Mouse (Mus musculus) cortical plate, adult 2 months (tissue): ENCODE data around the gene Flcn. TPM values are rescaled to one million over a fixed set of nuclear protein-coding genes. Genes with fewer than 3 reads are reported as not detected.
A peak's percentile ranks its signal among the peaks of the same experiment; 100 is the strongest.

ENCODE experiments used
- H3K27ac ChIP-seq: fragments of 200-500 bp; 2 replicates; pipeline ENCODE4 v1.5.1; 2012; ENCODE audit warnings: low read length, control low read depth, inconsistent platforms; ENCODE audit not compliant: insufficient read depth
- H3K4me1 ChIP-seq: fragments of 200-500 bp; 2 replicates; pipeline ENCODE4 v1.6.1; 2011; ENCODE audit warnings: low read length; ENCODE audit not compliant: control insufficient read depth, insufficient read depth
- H3K4me3 ChIP-seq: fragments of 200-500 bp; 2 replicates; pipeline ENCODE4 v1.5.1; 2011; ENCODE audit warnings: mild to moderate bottlenecking, low read length, control low read depth; ENCODE audit not compliant: insufficient read depth
- CTCF ChIP-seq: fragments of 200-500 bp; IDR thresholded peaks from 2 replicates; pipeline ENCODE4 v1.5.1; 2011; ENCODE audit warnings: mild to moderate bottlenecking, control low read depth, low read length; ENCODE audit not compliant: insufficient read depth; ENCODE audit errors: extremely low read depth
- POLR2A ChIP-seq: fragments of 200-500 bp; IDR thresholded peaks from 2 replicates; pipeline ENCODE4 v1.6.1; 2011; ENCODE audit warnings: mild to moderate bottlenecking, low read length, control low read depth; ENCODE audit not compliant: insufficient read depth; ENCODE audit errors: extremely low read depth
- polyA plus RNA-seq: library from polyadenylated mRNA; depleted of rRNA; stranded (reverse); fragments of >200 nt; gene quantifications from 2 replicates; pipeline ENCODE4 v1.2.3, GENCODE M21; 2012

The Flcn gene
- polyA plus RNA-seq, 1 experiment, result 51.6 TPM

- no peaks in the 10 kb centered on the region for H3K4me1 ChIP-seq
- H3K4me3 ChIP-seq, result no peak overlapping the region
- no peak for TF ChIP-seq POLR2A
- no peak for TF ChIP-seq CTCF
- H3K27ac ChIP-seq, result no peak overlapping the region
Measured at GRCm38 (mm10) chr11:59772291-59772690, 37.5 kb downstream of the Flcn start.

GRCm38 (mm10) chr11:59770753-59771152, 39.1 kb downstream of the Flcn start:
- no peak overlapping the region for H3K4me3 ChIP-seq
- H3K4me1 ChIP-seq, result no peaks in the 10 kb centered on the region
- TF ChIP-seq CTCF, result no peak
- no peak for TF ChIP-seq POLR2A
- no peak overlapping the region for H3K27ac ChIP-seq

GRCm38 (mm10) chr11:59769738-59770137, 40.1 kb downstream of the Flcn start:
- Histone ChIP-seq H3K4me3 (no peak overlapping the region), H3K4me1 (no peaks in the 10 kb centered on the region), H3K27ac (no peak overlapping the region)
- no peak for TF ChIP-seq POLR2A
- no peak for TF ChIP-seq CTCF

DNA sequence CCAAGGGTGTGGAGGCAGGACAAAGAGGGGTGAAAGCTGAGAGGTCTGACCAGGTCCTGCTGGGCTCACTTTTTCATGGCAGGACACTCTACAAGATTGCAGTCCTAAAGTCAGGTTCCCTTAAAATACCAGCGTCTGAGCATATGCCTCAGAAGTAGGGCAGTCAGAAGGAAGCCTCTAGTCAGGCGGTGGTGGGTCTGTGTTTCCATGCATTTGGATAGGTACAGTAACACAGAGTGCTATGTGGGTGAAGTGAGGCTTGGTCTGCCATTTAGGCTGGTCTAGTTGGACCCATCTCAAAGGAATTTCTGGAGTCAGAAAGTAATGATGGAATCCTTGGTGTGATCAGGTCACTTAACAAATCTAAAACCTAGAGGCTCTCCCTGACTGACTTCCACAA, 40.5 kb downstream of the Flcn start:
- Histone ChIP-seq H3K27ac (no peak overlapping the region), H3K4me1 (no peaks in the 10 kb centered on the region), H3K4me3 (no peak overlapping the region)
- TF ChIP-seq CTCF, result no peak
- TF ChIP-seq POLR2A, result no peak

DNA sequence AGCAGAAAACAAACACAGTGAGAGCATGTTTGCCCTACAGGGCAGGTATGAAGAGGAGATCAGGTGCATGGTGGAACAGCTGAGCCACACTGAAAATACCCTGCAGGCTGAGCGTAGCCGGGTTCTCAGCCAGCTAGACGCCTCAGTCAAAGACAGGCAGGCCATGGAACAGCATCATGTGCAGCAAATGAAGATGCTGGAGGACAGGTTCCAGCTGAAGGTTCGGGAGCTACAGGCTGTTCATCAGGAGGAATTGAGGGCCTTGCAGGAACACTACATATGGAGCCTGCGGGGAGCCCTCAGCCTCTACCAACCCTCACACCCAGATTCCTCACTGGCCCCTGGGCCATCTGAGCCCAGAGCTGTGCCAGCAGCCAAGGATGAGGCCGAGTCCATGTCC, 49.0 kb downstream of the Flcn start:
- TF ChIP-seq POLR2A (no peak), CTCF (no peak)
- Histone ChIP-seq H3K4me3 (no peak overlapping the region), H3K27ac (no peak overlapping the region), H3K4me1 (peaks cover 9% of the 10 kb centered on the region)

DNA sequence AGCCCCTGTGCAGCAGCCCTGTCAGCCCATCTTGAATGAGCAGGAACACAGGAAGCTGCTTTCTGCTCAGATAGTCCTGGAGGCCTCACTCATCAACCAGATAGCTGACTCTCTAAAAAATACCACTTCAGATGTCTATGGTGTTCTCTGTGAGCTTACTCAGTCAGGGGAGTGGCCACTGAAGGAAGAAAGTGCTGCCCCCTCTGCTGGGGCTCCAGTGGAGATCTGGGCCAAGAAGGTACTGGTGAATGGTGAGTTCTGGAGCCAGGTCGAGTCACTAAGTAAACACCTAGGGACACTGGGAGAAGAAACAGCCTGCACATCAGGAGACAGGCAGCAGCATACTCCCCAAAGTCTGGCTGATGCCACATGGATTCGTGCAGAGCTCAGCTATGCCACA, 50.2 kb downstream of the Flcn start:
- TF ChIP-seq CTCF (no peak), POLR2A (no peak)
- Histone ChIP-seq H3K4me3 (no peak overlapping the region), H3K27ac (peak overlapping the region; percentile 86), H3K4me1 (peaks cover 9% of the 10 kb centered on the region)

DNA sequence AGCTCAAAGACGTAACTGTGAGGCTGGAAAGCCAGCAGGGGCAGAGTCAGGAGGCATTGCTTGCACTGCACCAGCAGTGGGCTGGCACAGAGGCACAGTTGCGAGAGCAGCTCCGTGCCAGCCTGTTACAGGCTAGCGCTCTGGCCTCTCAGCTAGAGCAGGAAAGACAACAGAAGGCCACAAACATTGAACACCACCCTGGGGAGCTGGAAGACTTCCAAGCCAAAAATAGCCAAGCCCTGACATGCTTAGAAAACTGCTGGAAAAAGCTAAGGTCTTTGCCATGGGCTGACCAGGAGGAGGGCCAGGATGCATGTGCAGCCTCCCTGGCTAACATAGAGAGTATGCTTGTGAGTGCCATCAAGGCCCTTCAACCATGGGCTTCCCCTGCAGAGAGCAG, 50.6 kb downstream of the Flcn start:
- H3K27ac ChIP-seq, result peak overlapping the region; percentile 86
- TF ChIP-seq CTCF, result no peak
- TF ChIP-seq POLR2A, result no peak
- H3K4me3 ChIP-seq, result no peak overlapping the region
- H3K4me1 ChIP-seq, result peaks cover 9% of the 10 kb centered on the region

DNA sequence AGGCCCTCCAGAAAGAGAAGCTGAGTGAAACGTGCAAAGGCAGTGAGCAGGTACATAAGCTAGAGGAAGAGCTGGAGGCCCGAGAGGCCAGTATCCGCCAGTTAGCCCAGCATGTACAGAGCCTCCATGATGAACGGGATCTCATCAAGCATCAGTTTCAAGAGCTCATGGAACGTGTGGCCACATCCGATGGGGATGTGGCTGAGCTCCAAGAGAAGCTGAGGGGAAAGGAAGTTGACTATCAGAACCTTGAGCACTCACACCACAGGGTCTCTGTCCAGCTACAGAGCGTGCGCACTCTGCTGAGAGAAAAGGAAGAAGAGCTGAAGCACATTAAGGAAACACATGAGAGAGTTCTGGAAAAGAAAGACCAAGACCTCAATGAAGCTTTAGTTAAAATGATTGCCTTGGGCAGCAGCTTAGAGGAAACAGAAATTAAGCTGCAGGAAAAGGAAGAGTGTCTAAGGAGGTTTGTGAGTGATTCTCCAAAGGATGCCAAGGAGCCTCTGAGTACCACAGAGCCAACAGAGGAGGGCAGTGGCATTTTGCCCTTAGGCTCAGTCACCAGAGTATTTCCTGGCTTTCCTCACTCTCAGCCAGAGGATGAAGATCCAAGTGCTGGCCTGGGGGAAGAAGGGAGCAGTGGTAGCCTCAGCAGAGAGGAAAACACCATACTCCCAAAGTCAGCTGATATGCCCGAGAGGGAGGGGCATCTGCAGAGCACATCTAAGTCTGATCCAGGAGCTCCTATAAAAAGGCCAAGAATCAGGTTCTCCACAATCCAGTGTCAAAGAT, 51.4 kb downstream of the Flcn start:
- Histone ChIP-seq H3K4me1 (peaks cover 9% of the 10 kb centered on the region), H3K4me3 (no peak overlapping the region), H3K27ac (peak overlapping the region; percentile 86)
- TF ChIP-seq CTCF, result no peak

GRCm38 (mm10) chr11:59756351-59756750, 53.5 kb downstream of the Flcn start:
- H3K4me1 ChIP-seq, result peaks cover 9% of the 10 kb centered on the region
- TF ChIP-seq CTCF, result no peak
- no peak for TF ChIP-seq POLR2A
- H3K27ac ChIP-seq, result no peak overlapping the region
- H3K4me3 ChIP-seq, result no peak overlapping the region

DNA sequence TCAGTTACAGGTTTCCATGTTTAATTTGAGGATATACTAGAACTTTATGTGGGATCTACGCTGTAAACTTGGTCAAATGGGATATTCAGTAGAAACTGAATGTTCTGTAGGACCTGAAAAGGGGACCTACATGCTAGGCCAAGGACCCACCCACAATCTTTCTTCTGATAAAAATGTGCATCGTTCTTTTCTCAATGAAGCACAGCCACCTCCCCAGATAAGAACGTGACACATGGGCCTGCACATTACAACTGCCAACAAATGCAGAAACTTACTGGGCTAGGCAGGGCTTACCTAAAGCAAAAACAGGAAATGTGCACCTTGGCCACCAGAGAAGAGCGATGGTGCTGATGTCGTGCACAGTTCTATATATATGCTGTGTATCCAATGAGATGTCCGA, 55.3 kb downstream of the Flcn start:
- Histone ChIP-seq H3K4me3 (no peak overlapping the region), H3K27ac (no peak overlapping the region), H3K4me1 (peaks cover 9% of the 10 kb centered on the region)
- TF ChIP-seq POLR2A (no peak), CTCF (no peak)
